Mouse (Mus musculus) lung, adult 2 months (tissue): ENCODE data around the gene Ostm1.

Experiments used
- CTCF ChIP-seq: fragments of 200-500 bp; IDR thresholded peaks from 2 replicates; pipeline ENCODE4 v1.5.1; 2011; ENCODE audit warnings: mild to moderate bottlenecking, low read length, control low read depth; ENCODE audit not compliant: insufficient read depth
- POLR2A ChIP-seq: fragments of 200-500 bp; IDR thresholded peaks from 2 replicates; pipeline ENCODE4 v1.6.1; 2011; ENCODE audit warnings: low read depth, mild to moderate bottlenecking, control low read depth, low read length, borderline replicate concordance; ENCODE audit errors: extremely low read depth

- TF ChIP-seq CTCF, result no peak
- no peak for TF ChIP-seq POLR2A
Observed at GRCm38 (mm10) chr10:42537571-42538316, 45.9 kb upstream of the Ostm1 start.
